Mouse (Mus musculus) forebrain, embryonic 11.5 days (tissue): ENCODE results near the gene Fam126a. TPM values are rescaled to one million over a fixed set of nuclear protein-coding genes. Genes with fewer than 3 reads are reported as not detected.

Source experiments
- ATAC-seq: fragments of 200-750 bp; cut with Nextera tagmentation; replicated peaks from 2 replicates; pipeline ENCODE4 v1.8.0; 2017; ENCODE audit warnings: moderate TSS enrichment; ENCODE audit not compliant: low FRiP score
- DNase-seq: peaks from one replicate; pipeline ENCODE4 v3.0.0-alpha.2; 2017; ENCODE audit warnings: low spot score
- H3K27ac ChIP-seq: fragments of 300-500 bp; sonication (generic); 2 replicates; pipeline ENCODE4 v1.5.1; 2014; ENCODE audit warnings: low read depth, low read length
- H3K27me3 ChIP-seq: fragments of 300-500 bp; sonication (generic); 2 replicates; pipeline ENCODE4 v1.6.1; 2014; ENCODE audit warnings: mild to moderate bottlenecking, low read length, mixed read lengths; ENCODE audit not compliant: control insufficient read depth, insufficient read depth
- H3K36me3 ChIP-seq: fragments of 300-500 bp; sonication (generic); 2 replicates; pipeline ENCODE4 v1.6.1; 2014; ENCODE audit warnings: mild to moderate bottlenecking, low read length, moderate library complexity, mixed read lengths; ENCODE audit not compliant: control insufficient read depth, insufficient read depth
- H3K4me1 ChIP-seq: fragments of 300-500 bp; sonication (generic); replicated peaks from 2 replicates; pipeline ENCODE4 v1.6.1; 2014; ENCODE audit warnings: low read length, mixed read lengths; ENCODE audit not compliant: control insufficient read depth, insufficient read depth
- H3K4me2 ChIP-seq: fragments of 300-500 bp; sonication (generic); 2 replicates; pipeline ENCODE4 v1.6.1; 2014; ENCODE audit warnings: low read depth, mild to moderate bottlenecking, low read length, moderate library complexity, mixed read lengths; ENCODE audit not compliant: severe bottlenecking
- H3K4me3 ChIP-seq: fragments of 300-500 bp; sonication (generic); 2 replicates; pipeline ENCODE4 v1.5.1; 2014; ENCODE audit warnings: low read depth, low read length
- H3K9ac ChIP-seq: fragments of 300-500 bp; sonication (generic); 2 replicates; pipeline ENCODE4 v1.6.1; 2014; ENCODE audit warnings: low read length
- H3K9me3 ChIP-seq: fragments of 300-500 bp; sonication (generic); 2 replicates; pipeline ENCODE4 v1.6.1; 2016; ENCODE audit warnings: low read length, mixed read lengths; ENCODE audit not compliant: control insufficient read depth
- WGBS: fragments of 180-500 bp; shearing (Covaris S2); extraction: QIAGEN DNeasy Blood & Tissue Kit; methylation state at CpG from one replicate; pipeline ENCODE4 v1.1.7; 2014; 5-methylcytosine and 5-hydroxymethylcytosine counted together
- polyA plus RNA-seq: library from polyadenylated mRNA; unstranded; fragments of >200 nt; fragmentation: Nextera tagmentation; extraction: Ambion mirVana; gene quantifications from 2 replicates; pipeline ENCODE4 v1.2.1, GENCODE M21; 2014

Gene Fam126a
- polyA plus RNA-seq, 1 experiment from 2014 or later, result 44.8 TPM

- Histone ChIP-seq H3K4me3 (no peak overlapping the region), H3K9me3 (no peaks in the 10 kb centered on the region), H3K27me3 (no peaks in the 10 kb centered on the region), H3K36me3 (no peaks in the 10 kb centered on the region), H3K4me2 (no peak overlapping the region), H3K27ac (no peak overlapping the region), H3K4me1 (no peaks in the 10 kb centered on the region), H3K9ac (no peak overlapping the region)
- no peak for DNase-seq
- WGBS, result 77% methylated on average over 7 of the region's 7 CpGs
- ATAC-seq, result no peak
Observed at GRCm38 (mm10) chr5:23919892-23920731, 110.4 kb downstream of the Fam126a start.

GRCm38 (mm10) chr5:23917301-23917700 lies 113.2 kb downstream of the Fam126a start:
- Histone ChIP-seq H3K36me3 (no peaks in the 10 kb centered on the region), H3K9me3 (no peaks in the 10 kb centered on the region), H3K27ac (no peak overlapping the region), H3K4me3 (no peak overlapping the region), H3K9ac (no peak overlapping the region), H3K27me3 (no peaks in the 10 kb centered on the region), H3K4me1 (no peaks in the 10 kb centered on the region), H3K4me2 (no peak overlapping the region)
- ATAC-seq (no peak), DNase-seq (no peak)
- WGBS, result 89% methylated on average over 1 of the region's 1 CpGs

DNA sequence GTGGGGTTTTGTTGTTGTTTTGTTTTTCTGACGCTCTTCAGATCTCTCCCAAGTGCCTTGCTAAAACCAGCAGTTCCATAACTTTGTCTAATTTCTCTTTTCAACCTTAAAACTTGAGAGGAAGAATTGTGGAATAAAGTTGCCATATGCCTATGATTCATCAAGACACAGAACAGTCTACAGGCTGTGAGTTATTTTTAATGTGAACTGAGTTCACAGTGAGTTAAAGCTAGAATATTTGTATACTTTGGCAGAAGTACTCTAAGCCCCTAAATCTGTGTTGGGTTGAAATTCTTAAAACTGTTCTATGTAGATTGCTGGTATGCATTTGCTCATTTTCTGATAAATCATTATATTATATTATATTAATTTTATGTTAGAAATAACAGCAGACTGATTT lies 118.9 kb downstream of the Fam126a start:
- DNase-seq, result no peak
- no peaks in the 10 kb centered on the region for H3K4me1 ChIP-seq
- H3K27ac ChIP-seq, result no peak overlapping the region
- H3K4me2 ChIP-seq, result no peak overlapping the region
- H3K36me3 ChIP-seq, result no peaks in the 10 kb centered on the region
- no peaks in the 10 kb centered on the region for H3K27me3 ChIP-seq
- H3K9ac ChIP-seq, result no peak overlapping the region
- 100% methylated on average over 1 of the region's 1 CpGs for WGBS
- no peaks in the 10 kb centered on the region; the same call in 1 of the 2 replicates for H3K9me3 ChIP-seq
- H3K4me3 ChIP-seq, result no peak overlapping the region
- no peak for ATAC-seq

DNA sequence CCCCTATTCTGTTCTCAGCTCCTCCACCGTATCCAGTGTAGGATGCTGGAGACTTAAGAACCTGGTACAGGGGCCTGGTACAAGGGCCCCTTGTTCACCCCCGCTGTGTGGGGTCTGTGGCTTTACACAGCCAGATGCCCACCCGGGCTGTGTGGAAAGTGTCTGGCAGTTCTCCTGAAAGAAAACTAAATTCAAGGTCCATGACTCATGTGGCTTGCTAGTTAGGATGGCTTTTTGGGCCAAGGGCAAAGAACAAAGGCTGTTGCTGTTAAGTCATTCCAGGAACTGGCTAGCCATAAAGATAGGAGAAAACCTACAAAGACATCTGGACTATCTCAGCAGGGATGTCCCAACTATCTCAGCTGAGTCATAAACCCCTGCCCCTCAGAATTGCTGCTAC lies 121.2 kb downstream of the Fam126a start:
- DNase-seq (no peak), ATAC-seq (no peak)
- WGBS, result 94% methylated on average over 3 of the region's 3 CpGs
- Histone ChIP-seq H3K27ac (no peak overlapping the region), H3K4me2 (no peak overlapping the region), H3K27me3 (no peaks in the 10 kb centered on the region), H3K36me3 (no peaks in the 10 kb centered on the region), H3K9me3 (no peaks in the 10 kb centered on the region; the same call in 1 of the 2 replicates), H3K4me1 (no peaks in the 10 kb centered on the region), H3K4me3 (no peak overlapping the region), H3K9ac (no peak overlapping the region)

GRCm38 (mm10) chr5:23908486-23909090 lies 121.9 kb downstream of the Fam126a start:
- no peaks in the 10 kb centered on the region for H3K4me1 ChIP-seq
- H3K27me3 ChIP-seq, result no peaks in the 10 kb centered on the region
- H3K9ac ChIP-seq, result no peak overlapping the region
- DNase-seq (no peak), ATAC-seq (no peak)
- 78% methylated on average over 4 of the region's 4 CpGs for WGBS
- no peaks in the 10 kb centered on the region; the same call in 1 of the 2 replicates for H3K9me3 ChIP-seq
- no peak overlapping the region for H3K27ac ChIP-seq
- no peaks in the 10 kb centered on the region for H3K36me3 ChIP-seq
- no peak overlapping the region for H3K4me2 ChIP-seq
- H3K4me3 ChIP-seq, result no peak overlapping the region

- H3K4me3 ChIP-seq, result no peak overlapping the region
- H3K4me1 ChIP-seq, result no peaks in the 10 kb centered on the region
- H3K36me3 ChIP-seq, result no peaks in the 10 kb centered on the region
- no peak overlapping the region for H3K4me2 ChIP-seq
- H3K9ac ChIP-seq, result no peak overlapping the region
- H3K9me3 ChIP-seq, result no peaks in the 10 kb centered on the region
- no peak overlapping the region for H3K27ac ChIP-seq
- H3K27me3 ChIP-seq, result no peaks in the 10 kb centered on the region
- DNase-seq (no peak), ATAC-seq (no peak)
- 72% methylated on average over 2 of the region's 2 CpGs for WGBS
Observed at GRCm38 (mm10) chr5:23902221-23902620, 128.3 kb downstream of the Fam126a start.

- no peaks in the 10 kb centered on the region for H3K36me3 ChIP-seq
- no peak overlapping the region for H3K4me3 ChIP-seq
- H3K27me3 ChIP-seq, result no peaks in the 10 kb centered on the region
- H3K9me3 ChIP-seq, result no peaks in the 10 kb centered on the region
- WGBS, result 73% methylated on average over 4 of the region's 4 CpGs
- no peak for ATAC-seq
- no peak for DNase-seq
- no peak overlapping the region for H3K27ac ChIP-seq
- no peak overlapping the region for H3K4me2 ChIP-seq
- H3K9ac ChIP-seq, result no peak overlapping the region
- H3K4me1 ChIP-seq, result no peaks in the 10 kb centered on the region
Observed at GRCm38 (mm10) chr5:23900190-23900589, 130.3 kb downstream of the Fam126a start.

DNA sequence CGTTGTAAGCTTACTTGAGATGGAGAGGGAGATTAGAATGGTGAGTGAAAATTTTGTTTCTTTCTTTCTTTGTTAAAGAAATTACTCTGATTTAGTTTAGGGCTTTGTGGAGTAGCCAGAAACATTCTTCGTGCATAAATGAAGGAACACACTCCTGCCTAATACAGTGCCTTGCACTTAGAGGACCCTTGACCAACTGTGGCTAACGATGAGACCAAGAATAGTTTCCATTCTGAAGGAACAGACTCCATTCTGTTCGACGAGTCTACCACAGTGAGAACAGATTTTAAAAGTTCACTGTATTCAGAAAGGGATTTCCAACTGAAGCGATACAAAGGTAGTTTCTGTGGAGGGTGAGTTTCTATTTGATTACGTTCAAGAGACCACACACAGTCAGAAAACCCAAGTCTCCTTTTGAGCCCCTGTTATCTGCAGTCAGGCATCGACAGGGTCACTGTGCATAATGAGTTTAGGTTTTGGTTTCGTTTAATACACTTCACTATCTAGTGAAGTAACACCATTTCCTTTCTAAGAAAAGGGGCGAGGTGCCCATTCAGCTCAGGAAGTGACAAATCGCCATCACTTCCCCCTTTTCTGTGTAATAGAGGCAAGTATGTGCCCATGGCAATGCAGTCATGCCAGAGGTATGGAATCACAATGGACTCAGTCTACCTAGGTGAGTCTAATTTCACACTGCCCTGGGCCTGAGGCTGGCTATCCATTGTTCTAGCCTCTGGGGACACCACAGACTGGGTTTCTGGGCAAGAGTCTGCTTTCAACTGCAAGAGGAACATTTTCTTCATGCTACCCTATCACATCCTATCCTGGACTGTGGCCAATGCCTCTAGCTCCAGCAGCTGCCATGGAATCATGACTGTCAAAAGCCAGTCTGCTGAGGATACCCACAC lies 136.4 kb downstream of the Fam126a start:
- Histone ChIP-seq H3K27me3 (no peaks in the 10 kb centered on the region), H3K36me3 (no peaks in the 10 kb centered on the region), H3K27ac (no peak overlapping the region), H3K4me3 (no peak overlapping the region), H3K4me2 (no peak overlapping the region), H3K9me3 (no peaks in the 10 kb centered on the region), H3K4me1 (no peaks in the 10 kb centered on the region), H3K9ac (no peak overlapping the region)
- ATAC-seq (no peak), DNase-seq (no peak)
- WGBS, result 73% methylated on average over 11 of the region's 11 CpGs
